Mouse (Mus musculus): Measurements from ENCODE around the gene Crygn.

GRCm38 (mm10) chr5:24747533-24747932 is 10.3 kb downstream of the Crygn start:
- TF ChIP-seq SIN3A (IDR thresholded peaks at IDR 0.05; ENCODE audit: low read length) (no peak), JUND (conservative IDR thresholded peaks at IDR 0.05; ENCODE audit: low read depth, low read length) (no peak)
